Mouse (Mus musculus): ENCODE measurements around the gene Chrna9. TPM values are rescaled to one million over a fixed set of nuclear protein-coding genes. Genes with fewer than 3 reads are reported as not detected.

The Chrna9 gene
- total RNA-seq (2021): under 1 TPM; 0.46 to 0.80 TPM
- long read RNA-seq, experiment 1: 0 reads
- long read RNA-seq, experiment 2: 0 reads

DNA sequence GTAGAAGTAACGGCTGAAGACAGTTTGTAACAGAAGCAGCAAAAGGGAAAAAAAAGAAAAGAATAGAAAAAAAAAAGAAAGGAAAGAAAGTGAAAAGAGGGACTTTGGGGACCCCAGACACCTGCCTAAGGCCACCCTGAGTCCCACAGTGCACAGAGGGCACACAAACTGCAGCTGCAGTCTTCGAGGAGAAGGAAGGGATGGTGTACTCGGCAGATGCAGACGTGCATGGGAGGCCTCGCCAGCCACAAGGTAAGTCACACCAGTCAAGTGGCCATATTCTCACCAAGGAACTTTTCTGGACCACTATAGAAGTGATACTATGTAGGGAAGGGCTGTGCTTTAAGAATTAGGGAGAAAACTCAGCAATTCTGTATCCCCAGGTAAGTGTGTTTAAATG lies at the start of gene Chrna9:
TSS of gene Chrna9 (plus strand) at position 139 of the 400 bp plus-strand sequence.
- no peak for DNase-seq (ENCODE audit: low spot score in 2 of 2)

DNA sequence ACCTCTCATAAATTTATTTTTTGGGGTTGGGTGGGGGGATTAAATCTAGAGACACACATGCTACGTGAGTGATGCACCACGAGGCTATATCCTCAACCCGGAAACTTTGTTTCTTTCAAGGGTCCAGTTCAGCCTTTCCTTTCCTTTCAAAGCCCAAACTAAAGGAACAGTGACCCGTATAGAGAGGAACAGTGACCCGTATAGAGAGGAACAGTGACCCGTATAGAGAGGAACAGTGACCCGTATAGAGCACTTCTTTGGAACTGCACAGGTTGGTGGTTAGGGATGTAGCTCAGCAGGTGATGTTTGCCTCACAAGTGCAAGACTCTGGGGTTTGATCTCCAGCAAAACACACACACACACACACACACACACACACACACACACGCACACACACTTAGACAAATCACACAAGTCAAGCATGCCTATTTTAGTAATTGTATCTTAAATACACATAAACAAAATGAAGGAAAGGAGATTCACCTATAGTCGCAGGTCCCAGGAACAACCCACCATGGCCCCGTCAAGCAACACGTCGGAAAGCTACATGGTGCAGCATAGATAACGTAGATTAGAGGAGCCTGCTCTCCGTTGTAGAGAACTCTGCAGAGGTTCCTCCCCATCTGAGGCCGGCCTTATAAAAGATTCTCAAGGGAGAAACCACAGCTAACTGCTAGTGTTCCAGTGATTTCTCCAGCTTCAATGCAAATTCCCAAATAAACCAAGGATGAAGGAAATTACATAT lies 48.9 kb upstream of the Chrna9 start:
- no peak for DNase-seq (ENCODE audit: low spot score in 2 of 2)

DNA sequence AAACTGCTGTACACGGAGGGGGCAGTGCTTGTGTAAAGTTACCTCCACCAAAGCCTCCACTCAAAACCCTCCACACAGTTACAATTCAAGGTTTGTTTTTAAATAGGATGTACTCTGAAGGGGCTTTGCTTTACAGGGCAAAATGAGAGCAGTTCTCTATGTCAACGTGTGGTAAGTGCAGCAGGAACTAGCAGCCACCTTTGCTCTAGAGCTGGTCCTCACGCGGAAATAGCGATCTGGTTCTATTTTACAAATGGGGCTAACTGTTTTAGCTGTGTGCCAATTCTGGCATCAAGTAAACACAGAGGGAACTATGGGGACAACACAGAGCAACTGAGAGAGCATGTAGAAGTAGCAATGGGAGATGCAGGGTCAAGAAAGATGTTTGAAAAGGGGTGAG lies 46.6 kb upstream of the Chrna9 start:
- DNase-seq (ENCODE audit: low spot score in 2 of 2): no peak

GRCm38 (mm10) chr5:65888998-65889397 lies 45.7 kb upstream of the Chrna9 start:
- no peak for DNase-seq (ENCODE audit: low spot score in 2 of 2)

DNA sequence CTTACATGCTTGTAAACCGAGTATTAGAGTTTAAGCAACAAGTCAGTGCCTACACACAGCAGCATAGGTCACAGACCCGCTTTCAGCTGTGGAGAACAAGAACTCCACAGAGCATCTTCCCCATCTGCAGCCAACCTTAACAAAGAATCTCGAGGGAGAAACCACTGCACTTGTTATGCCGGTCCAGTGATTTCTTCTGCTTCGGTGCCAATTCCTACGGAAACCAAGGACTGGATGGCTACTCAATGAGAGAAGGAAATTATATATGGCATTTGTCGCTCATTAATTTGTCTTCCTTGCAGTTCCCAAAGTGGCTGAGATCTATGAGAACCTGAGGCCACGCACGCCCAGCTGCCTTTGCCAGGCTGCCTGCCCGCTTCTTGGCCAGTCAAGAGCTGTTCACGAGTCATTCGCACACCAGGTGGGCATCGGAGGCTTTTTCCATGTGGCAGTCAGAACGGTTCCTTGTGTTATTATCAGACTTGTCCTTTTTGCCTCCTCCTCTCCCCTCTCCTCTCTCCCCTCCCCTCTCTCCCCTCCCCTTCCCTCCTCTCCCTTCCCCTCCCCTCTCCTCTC lies 43.4 kb upstream of the Chrna9 start:
- no peak for DNase-seq (ENCODE audit: low spot score in 2 of 2)

GRCm38 (mm10) chr5:65895121-65895692 lies 39.5 kb upstream of the Chrna9 start:
- no peak for DNase-seq (ENCODE audit: low spot score in 2 of 2)

- no peak for DNase-seq (ENCODE audit: low spot score in 2 of 2)
Observed at GRCm38 (mm10) chr5:65895764-65896163, 39.0 kb upstream of the Chrna9 start.

DNA sequence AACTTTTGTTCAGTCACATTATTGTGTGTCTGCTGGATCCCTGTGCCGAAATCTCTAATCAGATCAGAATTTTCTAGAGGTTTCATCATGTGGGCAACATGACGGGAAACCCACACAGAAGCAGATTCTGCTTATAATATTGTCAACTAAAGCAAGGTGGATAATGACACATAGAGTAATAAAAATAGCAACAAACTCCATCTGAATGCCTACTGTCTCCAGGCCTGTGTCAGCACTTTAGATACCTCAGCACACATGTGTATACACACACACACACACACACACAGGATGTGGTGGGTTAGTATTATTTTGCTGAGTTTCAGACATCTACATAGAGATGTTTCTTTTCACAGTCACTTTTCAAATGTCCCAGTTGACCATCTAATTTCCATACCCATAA lies 37.0 kb upstream of the Chrna9 start:
- DNase-seq (ENCODE audit: low spot score in 2 of 2): no peak

- DNase-seq (ENCODE audit: low spot score in 2 of 2): no peak
Observed at GRCm38 (mm10) chr5:65898683-65899082, 36.0 kb upstream of the Chrna9 start.

- no peak for DNase-seq (ENCODE audit: low spot score in 2 of 2)
Observed at GRCm38 (mm10) chr5:65900113-65900512, 34.6 kb upstream of the Chrna9 start.

DNA sequence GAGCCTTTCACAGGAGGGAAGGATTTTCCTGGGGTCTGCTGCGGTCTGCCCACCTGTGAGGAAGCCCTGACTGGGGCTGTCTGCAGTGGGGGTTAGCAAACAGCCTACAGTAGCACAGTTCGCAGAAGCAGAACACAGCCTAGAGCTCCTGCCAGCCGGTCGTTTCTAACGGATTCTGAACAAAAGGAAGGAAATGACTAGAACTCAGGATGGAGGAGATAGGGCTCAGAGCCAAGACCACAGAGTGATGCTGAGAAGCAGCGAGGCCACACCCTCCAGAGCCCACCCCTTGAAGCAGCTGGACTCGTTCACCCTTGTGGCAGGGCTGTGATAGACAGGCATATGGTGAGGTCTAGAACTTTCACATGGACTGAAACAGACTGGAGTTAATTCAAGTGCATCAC lies 33.9 kb upstream of the Chrna9 start:
- DNase-seq (ENCODE audit: low spot score in 2 of 2): no peak

GRCm38 (mm10) chr5:65901868-65902418 lies 32.8 kb upstream of the Chrna9 start:
- DNase-seq (ENCODE audit: low spot score in 2 of 2): no peak

GRCm38 (mm10) chr5:65902811-65903210 lies 31.9 kb upstream of the Chrna9 start:
- DNase-seq (ENCODE audit: low spot score in 2 of 2): no peak

DNA sequence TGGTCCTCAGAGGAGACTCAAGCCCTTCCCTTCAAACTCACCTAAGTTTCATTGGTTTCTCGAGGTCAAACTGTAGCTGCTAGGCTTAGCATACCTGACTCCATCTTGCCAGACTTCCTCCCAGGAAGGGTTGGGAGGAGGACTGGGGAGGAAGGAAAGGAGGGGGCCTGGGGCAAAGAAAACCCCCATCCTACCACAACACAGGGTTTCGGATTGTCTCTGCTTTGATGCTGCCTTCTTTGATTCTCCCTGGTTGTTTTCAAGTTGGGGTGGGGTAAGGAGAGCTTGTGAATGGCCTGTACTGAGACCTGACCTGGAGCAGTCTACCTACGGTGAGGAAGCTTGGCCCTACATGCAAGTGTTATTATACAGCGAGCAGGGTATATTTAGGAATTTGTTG lies 30.2 kb upstream of the Chrna9 start:
- no peak for DNase-seq (ENCODE audit: low spot score in 2 of 2)

DNA sequence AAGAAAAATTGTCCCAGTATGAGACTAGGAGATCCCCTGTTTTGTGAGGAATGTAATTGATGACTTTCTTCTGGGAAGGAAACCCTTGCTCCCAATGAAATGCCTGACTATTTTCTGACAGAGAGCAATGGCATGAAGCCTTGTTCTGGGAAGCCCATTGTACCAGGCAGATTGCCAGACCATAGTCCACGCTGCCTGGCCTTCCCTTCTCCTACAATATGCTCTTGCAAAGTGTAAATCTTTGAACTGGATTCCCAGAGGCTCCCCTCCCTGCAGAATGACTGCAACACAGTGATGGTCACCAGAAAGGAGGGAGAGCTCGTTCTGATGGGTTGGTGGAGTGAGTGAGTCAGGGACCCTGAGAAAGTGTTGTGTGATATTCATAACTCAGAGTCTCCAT lies 26.0 kb upstream of the Chrna9 start:
- DNase-seq (ENCODE audit: low spot score in 2 of 2): peak in 1 of 2 experiments; percentile 13

- DNase-seq (ENCODE audit: low spot score in 2 of 2): no peak
Observed at GRCm38 (mm10) chr5:65909321-65909720, 25.4 kb upstream of the Chrna9 start.

- no peak for DNase-seq (ENCODE audit: low spot score in 2 of 2)
Observed at GRCm38 (mm10) chr5:65910398-65910797, 24.3 kb upstream of the Chrna9 start.

GRCm38 (mm10) chr5:65911676-65912075 lies 23.0 kb upstream of the Chrna9 start:
- no peak for DNase-seq (ENCODE audit: low spot score in 2 of 2)

GRCm38 (mm10) chr5:65912201-65912600 lies 22.5 kb upstream of the Chrna9 start:
- DNase-seq (ENCODE audit: low spot score in 2 of 2): no peak

- DNase-seq (ENCODE audit: low spot score in 2 of 2): no peak
Observed at GRCm38 (mm10) chr5:65913126-65913525, 21.6 kb upstream of the Chrna9 start.

GRCm38 (mm10) chr5:65914342-65914741 lies 20.4 kb upstream of the Chrna9 start:
- DNase-seq (ENCODE audit: low spot score in 2 of 2): no peak

GRCm38 (mm10) chr5:65916930-65917329 lies 17.8 kb upstream of the Chrna9 start:
- no peak for DNase-seq (ENCODE audit: low spot score in 2 of 2)

Data from adrenal gland, adult 18-20 months (tissue).